Mouse (Mus musculus): Measurements from ENCODE around the gene Fam83d.

GRCm38 (mm10) chr2:158795875-158796274 is 28.0 kb downstream of the Fam83d start:
- no peak for TF ChIP-seq CTCF (IDR thresholded peaks at IDR 0.05; ENCODE audit: borderline replicate concordance, insufficient read depth, low read length)
- no peak for TF ChIP-seq POLR2A (IDR thresholded peaks at IDR 0.05; ENCODE audit: low read depth, low read length)

Measured in embryonic fibroblast, embryonic 13.5 days (primary cell).